Mouse (Mus musculus) heart, postnatal 0 days (tissue): ENCODE measurements at regions not wholly inside any gene's neighbourhood (a gene's known extent, or its start where the extent isn't known, plus 50 kb on each side); places are given as distances from the start of the nearest gene placed in this dataset.

Experiments
- CTCF ChIP-seq: IDR thresholded peaks from 2 replicates; pipeline ENCODE4 v1.5.1; 2016; ENCODE audit warnings: antibody characterized with exemption, control low read depth, low read depth
- EP300 ChIP-seq: IDR thresholded peaks from 2 replicates; pipeline ENCODE4 v1.6.1; 2016; ENCODE audit warnings: antibody characterized with exemption, low read depth

- no peak for TF ChIP-seq CTCF
- TF ChIP-seq EP300: no peak
These were observed 59.0 kb upstream of the Bod1 start for GRCm38 (mm10) chr11:31730680-31731079.
